Mouse (Mus musculus): ENCODE measurements around the gene Gmeb2. TPM values are rescaled to one million over a fixed set of nuclear protein-coding genes. Genes with fewer than 3 reads are reported as not detected.

Gmeb2 gene
- total RNA-seq (2021), result 1 to 10 TPM; 9.0 to 9.6 TPM

- intact Hi-C loops (cut with DNase I), result loop anchor here (2.0 kb wide), 2 partner anchors 31 to 101 kb away; partner anchors contain the start of genes Ppdpf and Rtel1
- DNase-seq, result peak; percentile 89
Measured at GRCm38 (mm10) chr2:181287958-181288350, at the start of gene Gmeb2. TSS of gene Gmeb2 (minus strand) at chr2:181288035.

GRCm38 (mm10) chr2:181334023-181334422 lies 46.2 kb upstream of the Gmeb2 start:
- DNase-seq, result peak; percentile 64 to 81
- intact Hi-C loops (cut with DNase I), result loop anchor here (1.0 kb wide), 1 partner anchor 148 kb away; no protein-coding TSS in a partner anchor

GRCm38 (mm10) chr2:181332542-181332941 lies 44.7 kb upstream of the Gmeb2 start:
- DNase-seq, result no peak
- intact Hi-C loops (cut with DNase I), result no loop called here

- intact Hi-C loops (cut with DNase I), result no loop called here
Measured at GRCm38 (mm10) chr2:181326098-181326497, 38.3 kb upstream of the Gmeb2 start.

GRCm38 (mm10) chr2:181322136-181322535 lies 34.3 kb upstream of the Gmeb2 start:
- DNase-seq, result no peak
- intact Hi-C loops (cut with DNase I), result no loop called here

More at GRCm38 (mm10) chr2:181326098-181326497, 38.3 kb upstream of the Gmeb2 start:
- no peak for DNase-seq

- intact Hi-C loops (cut with DNase I), result no loop called here
- no peak for DNase-seq
Measured at GRCm38 (mm10) chr2:181320103-181320499, 32.3 kb upstream of the Gmeb2 start.

GRCm38 (mm10) chr2:181319248-181320102 lies 31.6 kb upstream of the Gmeb2 start, which contains the start of gene Rtel1:
TSS of gene Rtel1 (plus strand) at chr2:181319739.
- intact Hi-C loops (cut with DNase I), result loop anchor here (2.0 to 5.0 kb wide), 2 partner anchors 31 to 132 kb away; partner anchors contain the start of genes Gmeb2 and Ppdpf
- DNase-seq, result peak; percentile 80 to 85

- peak; percentile 23 to 36 for DNase-seq
- intact Hi-C loops (cut with DNase I), result no loop called here
Measured at GRCm38 (mm10) chr2:181314080-181314810, 26.4 kb upstream of the Gmeb2 start, which contains the start of gene Stmn3. TSS of gene Stmn3 (minus strand) at chr2:181314500.

GRCm38 (mm10) chr2:181313344-181314079 lies 25.7 kb upstream of the Gmeb2 start:
- intact Hi-C loops (cut with DNase I), result no loop called here
- DNase-seq, result no peak

- intact Hi-C loops (cut with DNase I), result no loop called here
Measured at GRCm38 (mm10) chr2:181313006-181313343, 25.1 kb upstream of the Gmeb2 start.

GRCm38 (mm10) chr2:181312435-181312834 lies 24.6 kb upstream of the Gmeb2 start:
- intact Hi-C loops (cut with DNase I), result no loop called here
- no peak for DNase-seq

More at GRCm38 (mm10) chr2:181313006-181313343, 25.1 kb upstream of the Gmeb2 start:
- no peak for DNase-seq

- intact Hi-C loops (cut with DNase I), result no loop called here
Measured at GRCm38 (mm10) chr2:181307144-181307804, 19.4 kb upstream of the Gmeb2 start.

GRCm38 (mm10) chr2:181304944-181305343 lies 17.1 kb upstream of the Gmeb2 start:
- DNase-seq, result no peak
- intact Hi-C loops (cut with DNase I), result no loop called here

More at GRCm38 (mm10) chr2:181307144-181307804, 19.4 kb upstream of the Gmeb2 start:
- peak; percentile 21 to 61 for DNase-seq

- peak in 1 of 2 experiments; percentile 16 for DNase-seq
- intact Hi-C loops (cut with DNase I), result no loop called here
Measured at GRCm38 (mm10) chr2:181302041-181302440, 14.2 kb upstream of the Gmeb2 start.

- DNase-seq, result no peak
Measured at GRCm38 (mm10) chr2:181290937-181291336, 3.1 kb upstream of the Gmeb2 start.

GRCm38 (mm10) chr2:181288691-181289090 lies 856 bp upstream of the Gmeb2 start:
- intact Hi-C loops (cut with DNase I), result loop anchor here (2.0 kb wide), 2 partner anchors 30 to 102 kb away; partner anchors contain the start of genes Ppdpf and Rtel1

More at GRCm38 (mm10) chr2:181290937-181291336, 3.1 kb upstream of the Gmeb2 start:
- intact Hi-C loops (cut with DNase I), result no loop called here

GRCm38 (mm10) chr2:181287338-181287957 lies 387 bp downstream of the Gmeb2 start:
- intact Hi-C loops (cut with DNase I), result no loop called here
- peak; percentile 82 to 89 for DNase-seq

More at GRCm38 (mm10) chr2:181288691-181289090, 856 bp upstream of the Gmeb2 start:
- DNase-seq, result no peak

GRCm38 (mm10) chr2:181286629-181287337 lies 1.1 kb downstream of the Gmeb2 start:
- DNase-seq, result no peak
- intact Hi-C loops (cut with DNase I), result no loop called here

GRCm38 (mm10) chr2:181279968-181280367 lies 7.9 kb downstream of the Gmeb2 start:
- intact Hi-C loops (cut with DNase I), result no loop called here

More at GRCm38 (mm10) chr2:181279968-181280367, 7.9 kb downstream of the Gmeb2 start:
- DNase-seq, result no peak
